Mouse (Mus musculus) stomach, postnatal 0 days (tissue): ENCODE measurements around the gene Polr2e. TPM values are rescaled to one million over a fixed set of nuclear protein-coding genes. Genes with fewer than 3 reads are reported as not detected.
A peak's percentile ranks its signal among the peaks of the same experiment; 100 is the strongest.

Experiments
- ATAC-seq: fragments of 200-750 bp; cut with Nextera tagmentation; 2 replicates; pipeline ENCODE4 v1.8.0; 2017; ENCODE audit not compliant: low FRiP score, low TSS enrichment
- DNase-seq: peaks from one replicate; pipeline ENCODE4 v3.0.0-alpha.2; 2016; ENCODE audit warnings: low spot score
- H3K27ac ChIP-seq: fragments of 300-500 bp; sonication (generic); replicated peaks from 2 replicates; pipeline ENCODE4 v1.5.1; 2014; ENCODE audit warnings: mild to moderate bottlenecking, control low read depth
- H3K27me3 ChIP-seq: fragments of 300-500 bp; sonication (generic); 2 replicates; pipeline ENCODE4 v1.6.1; 2014; ENCODE audit warnings: low read length; ENCODE audit not compliant: control insufficient read depth, insufficient read depth
- H3K36me3 ChIP-seq: fragments of 300-500 bp; sonication (generic); 2 replicates; pipeline ENCODE4 v1.6.1; 2014; ENCODE audit warnings: low read length, mixed read lengths; ENCODE audit not compliant: control insufficient read depth, insufficient read depth
- H3K4me1 ChIP-seq: fragments of 300-500 bp; sonication (generic); replicated peaks from 2 replicates; pipeline ENCODE4 v1.6.1; 2014; ENCODE audit warnings: antibody characterized with exemption; ENCODE audit not compliant: control insufficient read depth, insufficient read depth
- H3K4me2 ChIP-seq: fragments of 300-500 bp; sonication (generic); replicated peaks from 2 replicates; pipeline ENCODE4 v1.6.1; 2014; ENCODE audit warnings: low read depth, mild to moderate bottlenecking, control low read depth, moderate library complexity
- H3K4me3 ChIP-seq: fragments of 300-500 bp; sonication (generic); 2 replicates; pipeline ENCODE4 v1.5.1; 2014; ENCODE audit warnings: low read depth, low read length, control low read depth
- H3K9ac ChIP-seq: fragments of 300-500 bp; sonication (generic); 2 replicates; pipeline ENCODE4 v1.6.1; 2014; ENCODE audit warnings: mild to moderate bottlenecking, low read length, control low read depth, mixed read lengths
- H3K9me3 ChIP-seq: fragments of 300-500 bp; sonication (generic); 2 replicates; pipeline ENCODE4 v1.6.1; 2016; ENCODE audit warnings: low read length; ENCODE audit not compliant: control insufficient read depth
- CTCF ChIP-seq: IDR thresholded peaks from 2 replicates; pipeline ENCODE4 v1.5.1; 2016; ENCODE audit warnings: antibody characterized with exemption, low read depth, mild to moderate bottlenecking, moderate library complexity
- EP300 ChIP-seq: optimal IDR thresholded peaks from 2 replicates; pipeline ENCODE3; 2016; ENCODE audit warnings: antibody characterized with exemption
- WGBS: fragments of 180-500 bp; shearing (Covaris S2); extraction: QIAGEN DNeasy Blood & Tissue Kit; methylation state at CpG from one replicate; pipeline ENCODE4 v1.1.7; 2014; 5-methylcytosine and 5-hydroxymethylcytosine counted together
- polyA plus RNA-seq: library from polyadenylated mRNA; unstranded; fragments of >200 nt; fragmentation: Nextera tagmentation; extraction: Ambion mirVana; gene quantifications from 2 replicates; pipeline ENCODE4 v1.2.1, GENCODE M21; 2015

The Polr2e gene
- polyA plus RNA-seq, 1 experiment from 2014 or later: 122 TPM

- H3K4me3 ChIP-seq: no peak overlapping the region
- H3K27me3 ChIP-seq: no peaks in the 10 kb centered on the region
- H3K4me1 ChIP-seq: no peaks in the 10 kb centered on the region
- TF ChIP-seq CTCF: no peak
- H3K9me3 ChIP-seq: 0 out of 2 replicates have a peak, but pooled peaks cover 3% of the 10 kb centered on the region
- H3K27ac ChIP-seq: no peak overlapping the region
- peaks cover 20% of the 10 kb centered on the region for H3K36me3 ChIP-seq
- ATAC-seq: no peak
- no peak overlapping the region for H3K9ac ChIP-seq
- no peak overlapping the region for H3K4me2 ChIP-seq
- 93% methylated on average over 6 of the region's 6 CpGs for WGBS
- no peak for DNase-seq
Measured at GRCm38 (mm10) chr10:80011740-80012139, 27.9 kb downstream of the Polr2e start.

- Histone ChIP-seq H3K4me3 (no peak overlapping the region), H3K9me3 (no peaks in the 10 kb centered on the region), H3K9ac (no peak overlapping the region), H3K36me3 (peaks cover 6% of the 10 kb centered on the region), H3K4me2 (no peak overlapping the region), H3K27ac (peak overlapping the region; percentile 67), H3K27me3 (no peaks in the 10 kb centered on the region), H3K4me1 (peaks cover 5% of the 10 kb centered on the region; the same call in 1 of the 2 replicates)
- ATAC-seq (no peak), DNase-seq (no peak)
- no peak for TF ChIP-seq EP300
- no peak for TF ChIP-seq CTCF
- 72% methylated on average over 8 of the region's 8 CpGs for WGBS
Measured at GRCm38 (mm10) chr10:80004233-80004705, 35.3 kb downstream of the Polr2e start.

GRCm38 (mm10) chr10:80003374-80004232 lies 36.0 kb downstream of the Polr2e start:
- ATAC-seq: no peak
- peaks cover under 1% of the 10 kb centered on the region; the same call in 1 of the 2 replicates for H3K36me3 ChIP-seq
- no peak for DNase-seq

GRCm38 (mm10) chr10:80002829-80003228 lies 36.8 kb downstream of the Polr2e start:
- Histone ChIP-seq H3K36me3 (no peaks in the 10 kb centered on the region), H3K27ac (peak overlapping the region; percentile 30), H3K4me1 (peaks cover 5% of the 10 kb centered on the region; the same call in 1 of the 2 replicates), H3K4me3 (no peak overlapping the region), H3K27me3 (no peaks in the 10 kb centered on the region), H3K9ac (peak overlapping the region; percentile 24; the same call in 1 of the 2 replicates), H3K4me2 (no peak overlapping the region), H3K9me3 (no peaks in the 10 kb centered on the region)
- WGBS: 57% methylated on average over 21 of the region's 21 CpGs
- ATAC-seq: no peak
- DNase-seq: no peak
- TF ChIP-seq CTCF (no peak), EP300 (no peak)

More at GRCm38 (mm10) chr10:80003374-80004232, 36.0 kb downstream of the Polr2e start:
- Histone ChIP-seq H3K4me1 (peaks cover 5% of the 10 kb centered on the region; the same call in 1 of the 2 replicates), H3K4me2 (no peak overlapping the region), H3K9ac (no peak overlapping the region), H3K27me3 (no peaks in the 10 kb centered on the region), H3K27ac (peak overlapping the region; percentile 67), H3K9me3 (no peaks in the 10 kb centered on the region), H3K4me3 (no peak overlapping the region)
- TF ChIP-seq EP300: no peak
- no peak for TF ChIP-seq CTCF
- WGBS: 50% methylated on average over 9 of the region's 9 CpGs

GRCm38 (mm10) chr10:80001945-80002344 lies 37.6 kb downstream of the Polr2e start:
- TF ChIP-seq EP300 (no peak), CTCF (no peak)
- ATAC-seq (no peak), DNase-seq (no peak)
- Histone ChIP-seq H3K9ac (no peak overlapping the region), H3K36me3 (no peaks in the 10 kb centered on the region), H3K27ac (peak overlapping the region; percentile 61; the same call in 1 of the 2 replicates), H3K4me2 (no peak overlapping the region), H3K9me3 (no peaks in the 10 kb centered on the region), H3K27me3 (no peaks in the 10 kb centered on the region), H3K4me1 (peaks cover 5% of the 10 kb centered on the region; the same call in 1 of the 2 replicates), H3K4me3 (no peak overlapping the region)
- 56% methylated on average over 9 of the region's 9 CpGs for WGBS
